Mouse (Mus musculus) left cerebral cortex, adult 11 months (tissue): Measurements from ENCODE around the gene Slc4a1ap.
"Not testable (repeated sequence)": the region's sequence is repeated elsewhere in the genome, so short reads cannot be mapped to it uniquely, and the experiment has no call there.

Source experiments
- DNase-seq: peaks from one replicate; pipeline ENCODE4 v3.0.0; 2022; ENCODE audit warnings: low spot score

The Slc4a1ap gene

DNA sequence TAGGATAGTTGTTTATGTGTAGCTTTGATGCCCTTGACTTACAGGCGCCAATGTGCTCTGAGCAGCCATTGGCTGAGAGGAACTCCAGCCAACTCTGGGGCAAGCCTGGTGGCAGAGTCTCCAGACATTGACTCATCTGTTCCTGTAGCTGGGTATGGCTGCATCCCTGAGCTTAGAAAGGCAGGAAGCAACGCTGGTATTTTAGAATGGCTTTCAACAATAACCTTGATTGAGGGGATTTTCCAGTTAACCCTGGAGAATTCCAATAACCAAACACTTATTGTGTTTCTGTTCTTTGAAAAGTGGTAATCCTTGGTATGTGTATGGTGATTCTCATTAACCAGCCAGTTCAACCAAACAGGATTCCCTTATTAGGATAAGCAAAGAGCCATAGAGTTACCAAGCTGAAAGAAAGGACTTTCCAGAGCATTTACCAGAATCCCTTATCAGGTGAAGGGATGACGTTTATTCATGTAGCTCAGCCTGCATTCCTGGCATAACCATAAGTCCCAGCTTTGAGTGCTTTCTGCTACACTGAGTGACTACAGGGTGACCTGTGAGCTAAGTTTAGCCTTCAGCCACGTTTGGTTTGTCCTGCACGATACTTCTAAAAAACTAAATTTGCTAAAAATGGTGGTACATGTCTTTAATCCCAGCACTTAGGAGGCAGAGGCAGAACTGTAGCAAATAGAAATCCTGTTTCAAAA is 41.3 kb downstream of the Slc4a1ap start:
- DNase-seq, result no peak

DNA sequence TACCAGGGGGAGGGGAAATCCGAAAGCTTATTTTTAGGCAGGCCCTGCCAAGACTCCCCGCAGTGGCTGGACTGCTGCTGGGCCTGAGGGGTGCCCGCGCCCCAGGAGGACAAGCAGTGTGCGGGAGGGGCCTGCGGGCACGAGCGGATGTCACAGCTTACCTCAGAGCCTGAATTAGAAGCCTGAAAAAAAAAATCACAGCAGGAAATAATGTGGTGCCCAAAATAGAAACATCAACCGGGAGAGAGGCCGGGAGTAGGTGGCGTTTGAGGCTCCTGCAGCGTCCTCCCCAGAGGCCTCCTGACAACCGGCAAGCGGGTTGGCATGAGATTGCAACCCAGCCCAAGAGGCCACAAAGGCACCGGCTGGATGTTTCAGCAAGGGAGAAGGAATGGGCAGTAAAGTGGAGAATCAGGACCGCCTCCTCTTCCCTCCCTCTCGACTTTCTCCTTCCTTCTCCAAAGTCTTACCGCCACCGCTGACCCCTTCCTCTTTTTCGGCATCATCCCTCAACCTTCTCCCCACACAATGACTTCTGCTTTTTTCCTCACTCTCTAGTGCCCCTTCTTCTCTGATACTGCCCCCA is 44.3 kb downstream of the Slc4a1ap start:
- peak; percentile 42 for DNase-seq

DNA sequence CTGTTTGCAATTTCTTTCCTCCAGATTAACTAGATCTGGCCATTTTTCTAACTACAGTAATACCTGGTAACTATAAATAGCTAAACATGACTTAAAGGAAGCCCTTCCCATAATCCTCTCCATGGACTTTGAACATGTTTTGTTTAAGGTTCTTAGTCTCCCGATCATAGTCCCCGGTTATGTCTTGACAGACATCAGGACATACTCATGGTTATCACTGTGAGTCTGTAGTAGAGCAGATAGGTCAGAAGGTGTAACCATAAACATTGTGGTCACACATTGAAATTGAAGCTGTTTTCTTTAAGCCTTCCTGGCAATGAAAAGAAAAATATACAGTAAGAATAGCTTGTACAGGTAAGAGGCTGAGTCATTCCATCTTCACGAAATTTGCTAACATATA is 46.9 kb downstream of the Slc4a1ap start:
- DNase-seq, result no peak

DNA sequence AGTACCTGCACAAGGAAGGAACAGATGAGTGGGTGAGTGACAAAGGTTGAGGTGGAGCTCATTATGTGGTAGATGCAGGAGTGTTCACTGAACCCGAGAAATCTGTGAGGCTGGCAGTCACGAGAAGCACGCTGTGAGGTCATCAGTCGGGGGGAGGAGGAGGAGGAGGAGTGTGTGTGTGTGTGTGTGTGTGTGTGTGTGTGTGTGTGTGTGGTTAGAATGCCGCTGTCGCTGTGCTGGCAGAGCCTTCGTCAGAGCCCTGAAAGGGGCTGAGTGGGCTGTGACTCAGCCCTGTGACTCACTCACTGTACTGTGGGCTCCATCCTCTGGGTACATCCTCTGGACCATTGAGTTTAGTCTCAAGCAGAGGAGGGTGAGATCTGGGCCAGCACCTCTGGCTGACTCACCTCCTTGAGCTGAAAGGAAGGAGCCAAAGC is 49.8 kb downstream of the Slc4a1ap start:
- peak; percentile 62 for DNase-seq

DNA sequence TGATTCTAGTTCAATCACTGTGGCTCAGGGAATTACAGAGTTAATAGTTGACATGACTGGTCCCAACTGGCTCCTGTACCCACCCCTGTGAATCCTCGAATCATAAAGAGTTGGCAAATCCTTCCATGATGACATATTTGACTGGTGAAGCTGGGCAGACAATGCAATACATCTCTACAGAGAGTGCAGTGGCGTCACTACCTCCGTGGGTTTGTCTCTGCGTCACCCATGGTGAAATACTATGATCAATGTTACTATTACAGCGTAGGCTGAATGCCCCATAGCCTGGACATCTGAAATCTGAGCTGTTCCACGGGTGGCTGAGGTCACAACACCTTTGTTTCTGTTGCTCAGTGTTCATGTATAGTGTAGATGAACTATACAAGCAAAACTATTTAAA is 54.5 kb downstream of the Slc4a1ap start:
- DNase-seq, result no peak

DNA sequence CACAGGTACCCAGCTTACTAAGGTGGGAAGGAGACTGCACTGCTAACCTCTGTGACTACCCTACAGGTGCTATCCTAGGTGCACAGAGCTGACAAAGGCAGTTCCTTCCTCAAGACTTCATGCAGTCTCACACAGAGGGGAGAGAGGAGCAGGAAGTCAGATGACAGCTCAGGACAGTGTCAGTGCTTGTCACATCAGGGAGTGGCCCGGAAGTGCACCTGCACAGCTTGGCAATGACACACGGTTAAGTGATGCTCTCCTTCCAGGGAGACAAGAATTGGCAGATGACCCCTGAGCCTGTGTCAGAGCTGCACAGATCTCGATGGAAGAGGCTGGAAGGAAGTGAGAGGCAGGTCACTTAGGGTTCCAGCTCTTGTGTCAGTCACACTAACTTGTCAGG is 55.1 kb downstream of the Slc4a1ap start:
- no peak for DNase-seq

DNA sequence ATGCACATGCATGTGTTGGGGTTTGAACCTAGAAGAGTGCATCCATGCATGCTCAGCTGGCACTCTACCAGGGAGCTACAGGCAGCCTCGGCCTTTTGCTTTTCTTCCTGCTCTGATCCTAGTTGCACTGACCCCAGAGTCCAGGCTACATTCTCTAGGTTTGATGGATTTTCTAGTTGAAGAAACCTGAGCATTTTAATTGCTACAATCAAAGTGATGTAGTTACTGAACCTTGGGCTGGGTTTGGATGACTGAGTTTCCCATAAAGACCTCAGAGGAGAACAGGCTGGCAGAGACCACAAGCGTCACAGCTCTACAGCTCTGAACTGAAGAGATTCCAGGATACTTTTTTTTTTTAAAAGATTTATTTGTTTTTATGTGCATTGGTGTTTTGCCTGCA is 56.5 kb downstream of the Slc4a1ap start:
- DNase-seq, result no peak

DNA sequence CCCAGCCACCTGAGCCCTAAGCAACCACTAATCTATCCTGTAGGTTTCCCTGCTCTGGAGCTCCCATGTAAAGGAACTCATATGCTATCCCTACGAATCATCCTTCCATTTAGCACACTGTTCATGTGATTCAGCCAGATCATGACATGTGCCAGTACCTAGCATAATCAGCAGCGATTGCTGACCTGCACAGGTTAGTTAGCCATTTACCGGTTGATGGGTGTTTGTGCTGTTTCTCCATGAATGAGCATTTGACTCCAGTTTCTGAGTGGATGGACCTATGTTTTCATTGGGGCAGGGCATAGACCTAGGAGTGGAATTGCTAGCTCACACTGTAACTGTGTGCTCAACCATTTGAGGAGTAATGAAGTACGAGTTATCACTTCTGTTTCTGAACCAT is 58.7 kb downstream of the Slc4a1ap start:
- no peak for DNase-seq

DNA sequence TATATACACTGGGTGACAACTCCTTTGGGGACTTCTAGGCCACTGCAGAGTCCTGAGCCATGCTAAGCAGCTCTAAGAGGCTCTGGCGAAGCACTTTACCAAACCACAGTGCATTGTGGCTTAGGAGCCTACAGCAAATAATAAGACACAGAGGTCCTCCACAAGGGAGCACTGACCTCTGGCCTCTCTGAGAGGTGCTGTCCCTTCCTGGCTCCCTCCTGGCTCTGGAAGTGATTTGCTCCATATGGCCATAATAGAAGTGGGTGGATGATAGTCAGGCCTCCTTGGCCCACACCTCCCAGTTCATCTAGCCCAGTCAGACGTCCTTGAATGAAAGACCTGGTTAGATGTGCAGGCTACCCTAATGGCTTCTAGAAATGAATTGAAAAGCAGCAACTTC is 61.2 kb downstream of the Slc4a1ap start:
- DNase-seq, result no peak

DNA sequence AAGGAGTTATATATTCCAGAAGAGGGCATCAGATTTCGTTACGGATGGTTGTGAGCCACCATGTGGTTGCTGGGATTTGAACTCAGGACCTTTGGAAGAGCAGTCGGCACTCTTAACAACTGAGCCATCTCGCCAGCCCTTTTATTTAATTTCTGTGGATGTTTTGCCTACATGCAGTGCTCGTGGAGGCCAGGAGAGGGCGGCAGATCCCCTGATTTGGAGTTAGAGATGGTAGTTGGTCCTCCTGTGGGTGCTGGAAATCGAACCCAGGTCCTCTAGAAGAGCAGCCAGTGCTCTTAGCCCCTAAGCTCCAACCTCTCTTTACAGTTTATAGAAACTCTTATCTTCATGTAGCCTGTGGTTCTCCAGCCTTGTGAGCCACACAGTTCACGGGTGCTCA is 61.9 kb downstream of the Slc4a1ap start:
- not testable (repeated sequence) for DNase-seq

DNA sequence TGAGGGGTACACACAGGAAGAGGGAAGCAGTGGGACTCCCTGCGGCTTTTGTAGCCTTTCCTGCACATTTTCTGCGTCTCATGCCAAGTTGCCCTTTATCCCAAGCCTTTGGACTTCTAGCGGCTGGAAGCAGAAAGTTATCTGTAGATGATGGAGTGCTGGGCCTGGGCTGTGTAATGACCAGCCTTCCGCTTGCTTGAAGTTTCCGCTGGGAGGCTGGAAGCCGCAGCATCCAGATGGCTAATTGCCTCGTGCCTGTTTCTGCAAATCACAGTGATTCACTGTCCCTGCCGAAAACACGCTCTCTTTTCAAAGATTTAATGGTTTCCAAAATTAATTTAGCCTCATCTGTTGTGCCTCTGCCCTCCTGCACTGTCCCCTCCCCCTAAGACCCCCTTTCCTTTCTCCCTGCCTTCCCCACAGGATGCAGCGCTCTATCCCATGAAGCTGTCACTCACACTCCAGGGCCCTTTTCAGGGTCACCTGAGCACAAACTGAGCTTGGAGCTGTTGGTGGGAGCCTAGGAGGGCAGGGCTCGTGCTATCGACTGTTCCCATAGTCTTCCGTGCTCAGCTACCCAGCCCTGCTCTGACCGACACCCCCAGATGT is 63.0 kb downstream of the Slc4a1ap start:
- no peak for DNase-seq

DNA sequence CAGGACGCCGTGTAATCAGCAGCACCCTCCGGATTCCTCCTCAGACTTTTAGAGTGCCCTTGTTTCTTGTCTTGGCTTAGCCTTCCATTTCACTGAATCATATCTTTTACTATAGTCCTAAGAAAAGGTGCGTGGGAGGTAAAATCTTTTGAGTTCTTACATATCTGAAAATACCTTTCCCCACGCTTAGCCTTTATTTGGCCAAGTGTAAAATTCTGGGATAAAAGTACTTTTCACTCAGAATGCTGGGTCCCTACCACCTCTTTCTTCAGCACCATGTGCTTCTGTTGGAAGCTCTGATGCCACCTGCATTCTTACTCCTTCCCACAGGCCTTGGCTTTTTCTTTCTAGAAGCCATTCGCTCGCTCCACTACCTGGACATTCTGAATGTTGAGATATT is 64.3 kb downstream of the Slc4a1ap start:
- DNase-seq, result no peak

DNA sequence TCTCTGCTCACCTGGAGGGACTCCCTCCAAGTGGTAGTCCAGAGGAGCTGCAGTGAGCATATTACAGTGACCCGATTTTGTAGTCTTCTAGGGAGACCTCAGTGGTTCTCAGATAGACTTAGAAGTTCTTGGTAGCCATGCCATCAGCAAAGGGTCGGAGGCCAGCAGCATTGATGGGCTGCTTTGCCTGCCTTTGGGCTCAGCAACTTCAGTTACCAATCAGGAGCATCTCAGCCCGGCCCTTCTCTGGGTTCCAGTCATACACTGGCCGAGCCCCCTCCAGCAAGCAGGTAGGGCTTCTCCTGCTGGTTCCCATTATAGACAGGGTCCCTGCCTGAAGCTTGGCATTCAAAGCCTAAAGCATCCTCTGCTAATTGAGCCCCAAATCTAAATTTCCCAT is 69.1 kb downstream of the Slc4a1ap start:
- DNase-seq, result no peak

DNA sequence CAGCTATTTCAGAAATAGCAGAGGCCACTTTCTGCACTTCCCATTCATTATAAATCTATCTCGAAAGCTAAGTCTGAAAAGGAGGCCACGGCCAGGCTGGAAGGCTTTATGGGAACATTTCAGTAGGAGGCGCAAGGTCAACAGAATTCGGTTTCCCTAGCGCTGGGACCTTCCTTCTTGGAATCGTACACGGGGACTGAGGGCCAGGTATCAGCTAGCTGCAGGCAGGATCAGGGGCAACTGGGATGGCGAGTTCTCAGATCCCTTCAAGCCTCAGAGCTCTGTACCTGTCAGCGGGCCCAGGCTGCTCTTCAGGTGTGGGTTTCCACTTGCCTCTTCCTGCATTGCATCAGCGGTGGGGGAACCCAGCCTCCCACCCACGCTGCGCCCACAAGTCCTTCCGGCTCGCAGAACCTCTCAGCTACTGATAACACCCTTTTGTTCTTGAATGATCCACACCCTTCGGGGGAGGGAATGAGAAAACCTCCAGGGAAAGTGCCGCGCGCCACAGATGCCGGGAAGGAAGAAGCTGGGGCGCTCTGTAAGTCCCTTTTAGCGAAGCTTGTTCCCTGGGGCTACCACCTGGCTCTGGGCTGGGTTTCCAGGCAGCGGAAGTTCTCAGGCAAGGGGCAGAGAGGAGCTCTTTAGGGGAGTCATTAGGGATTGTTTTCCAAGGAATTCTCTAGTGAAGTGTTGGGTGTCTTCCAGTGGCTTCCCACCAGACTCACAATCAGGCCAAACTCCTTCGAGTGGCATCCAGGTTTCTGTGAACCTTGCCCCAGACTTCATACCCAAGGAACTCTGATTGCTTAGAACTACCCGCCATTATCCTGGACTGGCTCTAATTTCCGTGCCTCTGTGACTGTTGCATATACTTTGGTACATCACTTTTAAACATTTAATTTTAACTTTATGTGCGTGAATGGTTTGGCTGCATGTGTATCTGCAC is 70.0 kb downstream of the Slc4a1ap start, which contains the start of gene Mrpl33:
Gene Mrpl33, plus strand, starts transcription at position 455 of the 949 bp plus-strand sequence.
- no peak for DNase-seq

DNA sequence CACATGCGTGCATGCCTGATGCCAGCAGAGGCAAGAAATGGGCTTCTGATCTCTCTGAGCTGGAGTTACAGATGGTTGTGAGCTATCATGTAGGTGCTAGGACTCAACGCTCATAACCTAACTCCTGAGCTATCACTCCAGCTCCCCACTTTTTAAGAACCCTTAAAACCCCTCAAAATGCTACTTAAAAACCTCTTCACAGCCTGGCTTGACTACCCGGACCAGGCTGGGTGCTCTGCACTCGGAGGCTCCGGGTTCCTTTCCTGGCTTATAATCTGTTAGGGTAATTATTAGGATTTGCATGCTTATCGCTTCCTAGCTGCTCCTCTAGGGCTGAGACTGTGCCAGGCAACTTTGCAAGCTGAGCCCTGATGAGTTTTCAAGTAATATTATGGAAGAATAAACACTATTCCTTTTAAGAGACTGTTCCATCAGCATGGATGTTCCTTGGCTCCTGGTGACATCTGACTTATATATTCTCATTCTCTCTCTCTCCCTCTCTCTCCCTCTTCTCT is 70.7 kb downstream of the Slc4a1ap start:
- DNase-seq, result no peak

DNA sequence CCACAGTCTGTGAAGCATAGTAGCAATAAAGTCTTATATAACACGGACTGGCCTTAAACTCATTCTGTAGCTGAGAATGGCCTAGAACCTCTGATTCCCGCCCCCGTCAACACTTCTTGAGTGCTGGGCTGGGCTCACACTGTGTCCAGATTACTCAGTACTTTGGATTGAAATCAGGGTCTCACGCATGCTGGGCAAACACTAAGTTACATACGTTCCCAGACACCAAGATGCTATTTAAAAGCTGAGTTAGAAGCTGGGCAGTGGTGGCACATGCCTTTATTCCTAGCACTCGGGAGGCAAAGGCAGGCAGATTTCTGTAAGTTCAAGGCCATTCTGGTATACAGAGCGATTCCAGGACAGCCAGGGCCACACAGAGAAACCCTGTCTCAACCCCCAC is 71.3 kb downstream of the Slc4a1ap start:
- no peak for DNase-seq

DNA sequence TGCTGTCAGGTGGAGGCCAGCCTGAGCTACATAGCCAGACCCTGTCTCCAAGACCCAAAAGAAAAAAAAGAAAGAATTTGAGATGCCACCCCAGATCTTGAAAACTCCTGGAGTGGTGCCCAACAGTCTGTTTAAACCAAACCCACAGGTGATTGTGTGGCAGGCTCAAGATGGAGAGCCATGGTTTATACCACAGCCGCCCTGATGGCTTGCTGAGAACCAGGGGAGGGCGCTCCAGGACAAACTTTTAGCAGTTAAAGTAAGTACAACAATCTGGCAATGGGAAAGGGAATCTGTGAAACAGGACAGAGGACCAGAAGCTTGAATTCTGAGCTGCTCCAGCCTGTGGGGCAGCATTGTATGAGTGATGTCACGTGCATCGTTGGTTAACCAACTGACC is 71.8 kb downstream of the Slc4a1ap start:
- DNase-seq, result no peak

DNA sequence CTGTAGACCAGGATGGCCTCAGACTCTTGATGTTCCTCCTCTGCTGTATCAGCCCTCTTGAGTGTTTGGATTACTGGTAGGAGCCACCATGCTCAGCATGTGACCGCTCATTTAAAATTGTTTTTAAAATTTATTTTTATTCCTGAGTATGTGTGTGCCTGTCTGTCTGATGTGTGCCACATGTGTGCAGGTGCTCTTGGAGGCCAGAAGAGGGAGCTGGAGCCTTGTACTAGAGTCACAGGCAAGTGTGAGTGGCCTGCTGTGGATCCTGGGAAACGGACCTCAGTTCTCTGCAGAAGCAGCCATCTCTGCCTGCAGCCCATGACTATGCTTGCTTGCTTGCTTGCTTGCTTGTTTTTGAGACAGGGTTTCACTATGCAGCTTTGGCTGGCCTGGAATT is 72.4 kb downstream of the Slc4a1ap start:
- no peak for DNase-seq

DNA sequence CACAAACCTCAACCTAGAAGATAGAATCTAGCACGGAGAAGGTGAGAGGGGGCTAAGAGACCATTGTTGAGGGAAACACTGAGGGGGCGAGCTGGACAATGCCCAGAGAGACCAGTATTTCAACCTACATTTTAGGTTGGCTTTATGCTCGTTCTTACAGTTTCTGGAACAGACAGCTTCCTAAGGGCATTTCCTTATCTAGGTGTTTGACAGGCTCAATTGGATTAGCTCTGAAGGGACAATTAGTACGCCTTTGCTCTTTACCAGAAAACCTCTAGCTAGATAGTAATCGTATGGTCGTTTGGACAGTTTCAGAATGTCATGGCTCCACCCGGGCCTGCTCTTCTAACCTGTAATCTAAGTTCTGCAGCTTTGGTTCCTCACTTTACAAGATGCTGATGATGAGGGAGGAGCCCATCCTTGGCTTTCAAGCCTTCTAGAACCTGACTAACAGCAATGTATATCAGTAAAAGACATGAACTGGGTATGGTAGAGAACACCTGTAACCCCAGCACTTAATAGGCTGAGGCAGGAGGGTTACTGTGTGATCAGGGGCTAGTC is 74.4 kb downstream of the Slc4a1ap start:
- no peak for DNase-seq

DNA sequence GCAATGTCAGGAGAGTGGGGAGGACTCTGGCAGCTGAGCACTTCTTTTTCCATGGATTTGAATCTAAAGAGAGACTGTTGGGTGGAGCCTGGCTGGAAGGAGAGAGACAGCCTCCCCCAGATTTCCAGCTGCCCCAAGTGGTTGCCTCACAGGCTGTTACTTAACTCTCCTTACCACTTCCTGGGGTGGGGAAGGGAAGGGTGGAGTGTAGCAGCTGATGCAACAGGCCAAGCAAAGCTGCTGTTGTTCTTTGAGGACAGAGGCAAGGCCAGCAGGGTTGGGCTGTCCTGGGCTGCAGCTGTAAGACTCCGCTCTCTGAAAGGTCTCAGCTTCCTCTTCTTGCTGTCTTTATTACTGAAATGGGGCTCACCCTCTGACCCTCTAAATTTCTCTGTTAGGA is 75.6 kb downstream of the Slc4a1ap start:
- peak; percentile 41 for DNase-seq

DNA sequence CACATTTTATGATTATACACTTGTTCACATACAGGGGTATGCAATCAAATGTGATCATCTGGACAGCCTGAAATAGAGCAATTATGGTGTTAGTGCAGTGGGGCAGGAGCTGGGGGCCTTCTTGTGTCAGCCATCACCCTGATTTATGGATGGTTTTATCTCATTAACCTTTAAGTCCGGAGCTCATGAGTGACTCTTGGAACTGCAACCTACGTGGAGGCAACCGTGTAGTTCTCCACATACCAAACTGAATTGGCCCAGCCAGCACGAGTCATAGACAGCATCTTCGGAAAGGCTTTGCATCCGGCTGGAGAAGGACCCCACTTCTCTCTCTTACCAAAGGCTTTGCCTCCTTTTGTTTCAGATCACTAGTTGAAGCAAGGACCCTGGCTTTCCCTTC is 77.0 kb downstream of the Slc4a1ap start:
- DNase-seq, result no peak

DNA sequence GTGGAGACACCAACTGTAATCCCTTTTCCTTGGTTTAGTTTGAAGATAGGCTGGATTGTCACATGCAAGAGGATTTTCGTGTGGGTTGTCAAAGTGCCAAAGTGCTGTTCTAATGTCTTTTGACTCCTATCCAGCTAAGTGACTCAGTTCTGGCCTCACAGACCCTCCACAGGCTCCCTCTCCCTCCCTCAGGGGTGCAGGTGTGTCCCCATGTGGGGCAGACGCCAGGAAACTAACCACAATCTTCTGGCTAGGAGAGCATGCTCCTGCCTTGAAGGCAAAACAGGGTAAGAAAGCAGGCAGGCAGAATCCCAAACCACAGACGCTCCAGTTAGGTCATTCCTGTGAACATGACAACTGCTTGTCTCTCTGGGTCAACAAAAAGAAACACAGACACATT is 79.4 kb downstream of the Slc4a1ap start:
- no peak for DNase-seq
